Mouse (Mus musculus) lung, postnatal 0 days (tissue): Measurements from ENCODE around the gene Herc6. TPM values are rescaled to one million over a fixed set of nuclear protein-coding genes. Genes with fewer than 3 reads are reported as not detected.
A peak's percentile ranks its signal among the peaks of the same experiment; 100 is the strongest.

Source experiments
- ATAC-seq: fragments of 200-750 bp; cut with Nextera tagmentation; 2 replicates; pipeline ENCODE4 v1.8.0; 2017; ENCODE audit warnings: moderate library complexity
- DNase-seq: peaks from one replicate; pipeline ENCODE4 v3.0.0-alpha.2; 2016; ENCODE audit warnings: low spot score
- H3K27ac ChIP-seq: fragments of 300-500 bp; sonication (generic); 2 replicates; pipeline ENCODE4 v1.5.1; 2014; ENCODE audit warnings: antibody characterized with exemption, mild to moderate bottlenecking, low read length, mixed read lengths
- H3K27me3 ChIP-seq: fragments of 300-500 bp; sonication (generic); replicated peaks from 2 replicates; pipeline ENCODE4 v1.6.1; 2014; ENCODE audit warnings: low read length, mixed read lengths; ENCODE audit not compliant: insufficient read depth
- H3K36me3 ChIP-seq: fragments of 300-500 bp; sonication (generic); 2 replicates; pipeline ENCODE4 v1.6.1; 2014; ENCODE audit warnings: low read length, mixed read lengths; ENCODE audit not compliant: insufficient read depth
- H3K4me1 ChIP-seq: fragments of 300-500 bp; sonication (generic); 2 replicates; pipeline ENCODE4 v1.6.1; 2014; ENCODE audit warnings: antibody characterized with exemption, low read depth, low read length, mixed read lengths; ENCODE audit not compliant: insufficient read depth
- H3K4me2 ChIP-seq: fragments of 300-500 bp; sonication (generic); replicated peaks from 2 replicates; pipeline ENCODE4 v1.6.1; 2014; ENCODE audit warnings: low read depth, mild to moderate bottlenecking, low read length, moderate library complexity, mixed read lengths
- H3K4me3 ChIP-seq: fragments of 300-500 bp; sonication (generic); 2 replicates; pipeline ENCODE4 v1.5.1; 2014; ENCODE audit warnings: low read depth, low read length
- H3K9ac ChIP-seq: fragments of 300-500 bp; sonication (generic); replicated peaks from 2 replicates; pipeline ENCODE4 v1.6.1; 2014; ENCODE audit warnings: low read depth, mild to moderate bottlenecking
- H3K9me3 ChIP-seq: fragments of 300-500 bp; sonication (generic); 2 replicates; pipeline ENCODE4 v1.6.1; 2016; ENCODE audit warnings: low read length, mixed read lengths
- CTCF ChIP-seq: IDR thresholded peaks from 2 replicates; pipeline ENCODE4 v1.5.1; 2016; ENCODE audit warnings: antibody characterized with exemption, mild to moderate bottlenecking
- EP300 ChIP-seq: IDR thresholded peaks from 2 replicates; pipeline ENCODE4 v1.6.1; 2016; ENCODE audit warnings: antibody characterized with exemption, mild to moderate bottlenecking, control low read depth
- WGBS: fragments of 180-500 bp; shearing (Covaris S2); extraction: QIAGEN DNeasy Blood & Tissue Kit; methylation state at CpG from one replicate; pipeline ENCODE4 v1.1.7; 2014; 5-methylcytosine and 5-hydroxymethylcytosine counted together
- polyA plus RNA-seq: library from polyadenylated mRNA; unstranded; fragments of >200 nt; fragmentation: Nextera tagmentation; extraction: Ambion mirVana; gene quantifications from 2 replicates; pipeline ENCODE4 v1.2.1, GENCODE M21; 2015

Gene Herc6
- polyA plus RNA-seq, 1 experiment from 2014 or later, result 3.5 TPM

GRCm38 (mm10) chr6:57570170-57570974, 10.4 kb upstream of the Herc6 start:
- 11% methylated on average over 6 of the region's 6 CpGs for WGBS
- Histone ChIP-seq H3K27me3 (no peaks in the 10 kb centered on the region), H3K4me2 (no peak overlapping the region), H3K36me3 (no peaks in the 10 kb centered on the region), H3K9me3 (no peaks in the 10 kb centered on the region), H3K27ac (no peak overlapping the region), H3K4me1 (no peaks in the 10 kb centered on the region), H3K9ac (no peak overlapping the region), H3K4me3 (no peak overlapping the region)
- ATAC-seq, result no peak
- TF ChIP-seq EP300, result no peak
- TF ChIP-seq CTCF, result peak; percentile 79
- DNase-seq, result peak; percentile 82

GRCm38 (mm10) chr6:57571587-57571986, 9.2 kb upstream of the Herc6 start:
- H3K4me1 ChIP-seq, result no peaks in the 10 kb centered on the region

GRCm38 (mm10) chr6:57581595-57581994, 795 bp downstream of the Herc6 start:
- no peaks in the 10 kb centered on the region for H3K27me3 ChIP-seq
- H3K9ac ChIP-seq, result peak overlapping the region; percentile 30; the same call in 1 of the 2 replicates
- no peak for DNase-seq
- no peak for TF ChIP-seq CTCF
- peak overlapping the region; percentile 82; the same call in 1 of the 2 replicates for H3K27ac ChIP-seq
- H3K9me3 ChIP-seq, result no peaks in the 10 kb centered on the region
- H3K4me1 ChIP-seq, result no peaks in the 10 kb centered on the region
- peak overlapping the region; percentile 57 for H3K4me2 ChIP-seq
- peak overlapping the region; percentile 64 for H3K4me3 ChIP-seq
- H3K36me3 ChIP-seq, result no peaks in the 10 kb centered on the region
- no peak for ATAC-seq
- 79% methylated on average over 12 of the region's 12 CpGs for WGBS

More at GRCm38 (mm10) chr6:57571587-57571986, 9.2 kb upstream of the Herc6 start:
- no peak overlapping the region for H3K4me3 ChIP-seq
- H3K4me2 ChIP-seq, result no peak overlapping the region
- no peaks in the 10 kb centered on the region for H3K9me3 ChIP-seq
- no peak overlapping the region for H3K27ac ChIP-seq
- H3K27me3 ChIP-seq, result no peaks in the 10 kb centered on the region
- ATAC-seq (no peak), DNase-seq (peak; percentile 6)
- H3K9ac ChIP-seq, result no peak overlapping the region
- H3K36me3 ChIP-seq, result no peaks in the 10 kb centered on the region
- TF ChIP-seq EP300 (no peak), CTCF (no peak)

GRCm38 (mm10) chr6:57582356-57582755, 1.6 kb downstream of the Herc6 start:
- no peaks in the 10 kb centered on the region for H3K27me3 ChIP-seq
- no peak overlapping the region for H3K27ac ChIP-seq
- no peak for TF ChIP-seq EP300
- TF ChIP-seq CTCF, result no peak
- ATAC-seq (no peak), DNase-seq (peak; percentile 27)
- H3K4me2 ChIP-seq, result no peak overlapping the region; the same call in 1 of the 2 replicates
- WGBS, result 53% methylated on average over 4 of the region's 4 CpGs
- no peaks in the 10 kb centered on the region for H3K9me3 ChIP-seq
- no peaks in the 10 kb centered on the region for H3K4me1 ChIP-seq
- H3K36me3 ChIP-seq, result no peaks in the 10 kb centered on the region
- peak overlapping the region; percentile 0; the same call in 1 of the 2 replicates for H3K4me3 ChIP-seq
- H3K9ac ChIP-seq, result no peak overlapping the region

- no peaks in the 10 kb centered on the region for H3K27me3 ChIP-seq
- no peak for TF ChIP-seq CTCF
- TF ChIP-seq EP300, result no peak
- DNase-seq (no peak), ATAC-seq (no peak)
- H3K4me1 ChIP-seq, result no peaks in the 10 kb centered on the region
- no peaks in the 10 kb centered on the region for H3K36me3 ChIP-seq
- H3K9ac ChIP-seq, result no peak overlapping the region
- 87% methylated on average over 7 of the region's 7 CpGs for WGBS
- H3K9me3 ChIP-seq, result no peaks in the 10 kb centered on the region
- no peak overlapping the region for H3K4me3 ChIP-seq
- no peak overlapping the region for H3K27ac ChIP-seq
- H3K4me2 ChIP-seq, result no peak overlapping the region
Observed at GRCm38 (mm10) chr6:57605546-57606307, 24.9 kb downstream of the Herc6 start.

GRCm38 (mm10) chr6:57607999-57608398, 27.2 kb downstream of the Herc6 start:
- no peak overlapping the region for H3K4me2 ChIP-seq
- no peak overlapping the region for H3K4me3 ChIP-seq
- no peaks in the 10 kb centered on the region for H3K9me3 ChIP-seq
- no peaks in the 10 kb centered on the region for H3K4me1 ChIP-seq
- H3K36me3 ChIP-seq, result no peaks in the 10 kb centered on the region
- 77% methylated on average over 2 of the region's 2 CpGs for WGBS
- no peak overlapping the region for H3K9ac ChIP-seq
- no peaks in the 10 kb centered on the region for H3K27me3 ChIP-seq
- no peak for ATAC-seq
- TF ChIP-seq EP300, result no peak
- no peak for DNase-seq
- H3K27ac ChIP-seq, result no peak overlapping the region
